Mouse (Mus musculus) liver, embryonic 13.5 days (tissue): ENCODE measurements around the gene Kdsr. TPM values are rescaled to one million over a fixed set of nuclear protein-coding genes. Genes with fewer than 3 reads are reported as not detected.

ENCODE experiments used
- ATAC-seq: fragments of 200-750 bp; cut with Nextera tagmentation; 2 replicates; pipeline ENCODE4 v1.8.0; 2017; ENCODE audit warnings: low read depth, mild to moderate bottlenecking, moderate number of reproducible peaks, moderate library complexity
- DNase-seq: peaks from one replicate; pipeline ENCODE4 v3.0.0; 2022
- H3K27ac ChIP-seq: fragments of 300-500 bp; sonication (generic); 2 replicates; pipeline ENCODE4 v1.5.1; 2015; ENCODE audit warnings: moderate library complexity, mild to moderate bottlenecking, inconsistent platforms
- H3K27me3 ChIP-seq: fragments of 300-500 bp; sonication (generic); 2 replicates; pipeline ENCODE4 v1.6.1; 2015; ENCODE audit warnings: mild to moderate bottlenecking, inconsistent platforms
- H3K36me3 ChIP-seq: fragments of 300-500 bp; sonication (generic); 2 replicates; pipeline ENCODE4 v1.6.1; 2015; ENCODE audit warnings: mild to moderate bottlenecking, inconsistent platforms
- H3K4me1 ChIP-seq: fragments of 300-500 bp; sonication (generic); replicated peaks from 2 replicates; pipeline ENCODE4 v1.6.1; 2015; ENCODE audit warnings: inconsistent platforms
- H3K4me2 ChIP-seq: fragments of 300-500 bp; sonication (generic); 2 replicates; pipeline ENCODE4 v1.6.1; 2015; ENCODE audit warnings: inconsistent platforms, mild to moderate bottlenecking, moderate library complexity
- H3K4me3 ChIP-seq: fragments of 300-500 bp; sonication (generic); replicated peaks from 2 replicates; pipeline ENCODE4 v1.5.1; 2015; ENCODE audit warnings: mild to moderate bottlenecking, inconsistent platforms
- H3K9ac ChIP-seq: fragments of 300-500 bp; sonication (generic); 2 replicates; pipeline ENCODE4 v1.6.1; 2015; ENCODE audit warnings: mild to moderate bottlenecking, inconsistent platforms
- H3K9me3 ChIP-seq: fragments of 300-500 bp; sonication (generic); replicated peaks from 2 replicates; pipeline ENCODE4 v1.6.1; 2016; ENCODE audit warnings: inconsistent platforms
- WGBS: fragments of 180-500 bp; shearing (Covaris S2); methylation state at CpG from one replicate; pipeline ENCODE4 v1.1.7; 2015; ENCODE audit not compliant: insufficient replicate concordance; 5-methylcytosine and 5-hydroxymethylcytosine counted together
- polyA plus RNA-seq: library from polyadenylated mRNA; unstranded; fragments of >200 nt; fragmentation: Nextera tagmentation; extraction: Ambion mirVana; gene quantifications from 2 replicates; pipeline ENCODE4 v1.2.1, GENCODE M21; 2015

The Kdsr gene
- polyA plus RNA-seq, 1 experiment from 2014 or later = 4.5 TPM

- no peak for DNase-seq
- WGBS = 78% methylated on average over 6 of the region's 6 CpGs
Measured at GRCm38 (mm10) chr1:106690887-106691286, 68.6 kb downstream of the Kdsr start.

GRCm38 (mm10) chr1:106688161-106688516 lies 71.4 kb downstream of the Kdsr start:
- no peak for DNase-seq

More at GRCm38 (mm10) chr1:106690887-106691286, 68.6 kb downstream of the Kdsr start:
- no peak overlapping the region for H3K9ac ChIP-seq
- peaks cover 11% of the 10 kb centered on the region for H3K4me1 ChIP-seq
- H3K36me3 ChIP-seq = no peaks in the 10 kb centered on the region
- no peak overlapping the region for H3K27ac ChIP-seq
- H3K4me3 ChIP-seq = no peak overlapping the region
- no peak overlapping the region for H3K4me2 ChIP-seq
- ATAC-seq = no peak
- H3K9me3 ChIP-seq = no peaks in the 10 kb centered on the region
- H3K27me3 ChIP-seq = no peaks in the 10 kb centered on the region

GRCm38 (mm10) chr1:106687435-106688160 lies 71.9 kb downstream of the Kdsr start:
- Histone ChIP-seq H3K9ac (no peak overlapping the region), H3K4me3 (no peak overlapping the region), H3K4me1 (peaks cover 8% of the 10 kb centered on the region), H3K27ac (no peak overlapping the region; the same call in 1 of the 2 replicates), H3K4me2 (no peak overlapping the region), H3K27me3 (no peaks in the 10 kb centered on the region), H3K36me3 (no peaks in the 10 kb centered on the region), H3K9me3 (no peaks in the 10 kb centered on the region)
- ATAC-seq (no peak), DNase-seq (no peak)
- WGBS = 64% methylated on average over 18 of the region's 18 CpGs

More at GRCm38 (mm10) chr1:106688161-106688516, 71.4 kb downstream of the Kdsr start:
- Histone ChIP-seq H3K27me3 (no peaks in the 10 kb centered on the region), H3K4me2 (no peak overlapping the region), H3K9me3 (no peaks in the 10 kb centered on the region), H3K9ac (no peak overlapping the region), H3K4me3 (no peak overlapping the region), H3K4me1 (peaks cover 11% of the 10 kb centered on the region), H3K36me3 (no peaks in the 10 kb centered on the region), H3K27ac (no peak overlapping the region)
- WGBS = 30% methylated on average over 5 of the region's 5 CpGs
- no peak for ATAC-seq

- no peak overlapping the region for H3K27ac ChIP-seq
- no peaks in the 10 kb centered on the region for H3K9me3 ChIP-seq
- H3K9ac ChIP-seq = no peak overlapping the region
- no peaks in the 10 kb centered on the region for H3K36me3 ChIP-seq
- no peak overlapping the region for H3K4me3 ChIP-seq
- no peak overlapping the region for H3K4me2 ChIP-seq
- WGBS = 54% methylated on average over 2 of the region's 2 CpGs
- DNase-seq = no peak
- ATAC-seq = no peak
- H3K27me3 ChIP-seq = no peaks in the 10 kb centered on the region
- H3K4me1 ChIP-seq = peaks cover 7% of the 10 kb centered on the region; the same call in 1 of the 2 replicates
Measured at GRCm38 (mm10) chr1:106685702-106686101, 73.8 kb downstream of the Kdsr start.

GRCm38 (mm10) chr1:106684546-106684945 lies 75.0 kb downstream of the Kdsr start:
- Histone ChIP-seq H3K4me3 (no peak overlapping the region), H3K36me3 (no peaks in the 10 kb centered on the region), H3K4me1 (peaks cover 7% of the 10 kb centered on the region; the same call in 1 of the 2 replicates), H3K27me3 (no peaks in the 10 kb centered on the region), H3K27ac (no peak overlapping the region), H3K9ac (no peak overlapping the region), H3K9me3 (no peaks in the 10 kb centered on the region), H3K4me2 (no peak overlapping the region)
- ATAC-seq (no peak), DNase-seq (no peak)
- WGBS = 52% methylated on average over 3 of the region's 3 CpGs

- Histone ChIP-seq H3K4me2 (no peak overlapping the region), H3K27ac (no peak overlapping the region), H3K27me3 (no peaks in the 10 kb centered on the region), H3K9me3 (no peaks in the 10 kb centered on the region), H3K9ac (no peak overlapping the region), H3K4me1 (peaks cover 3% of the 10 kb centered on the region; the same call in 1 of the 2 replicates), H3K4me3 (no peak overlapping the region), H3K36me3 (no peaks in the 10 kb centered on the region)
- DNase-seq (no peak), ATAC-seq (no peak)
- WGBS = 56% methylated on average over 3 of the region's 3 CpGs
Measured at GRCm38 (mm10) chr1:106682829-106683228, 76.7 kb downstream of the Kdsr start.

- H3K9ac ChIP-seq = no peak overlapping the region
- H3K4me1 ChIP-seq = no peaks in the 10 kb centered on the region
- H3K4me3 ChIP-seq = no peak overlapping the region
- H3K4me2 ChIP-seq = no peak overlapping the region
- ATAC-seq = no peak
- 73% methylated on average over 6 of the region's 6 CpGs for WGBS
- H3K36me3 ChIP-seq = no peaks in the 10 kb centered on the region
- H3K27me3 ChIP-seq = no peaks in the 10 kb centered on the region
- no peaks in the 10 kb centered on the region for H3K9me3 ChIP-seq
- DNase-seq = no peak
- H3K27ac ChIP-seq = no peak overlapping the region
Measured at GRCm38 (mm10) chr1:106679800-106680515, 79.6 kb downstream of the Kdsr start.

- Histone ChIP-seq H3K4me1 (no peaks in the 10 kb centered on the region), H3K36me3 (no peaks in the 10 kb centered on the region), H3K4me2 (no peak overlapping the region), H3K27me3 (no peaks in the 10 kb centered on the region), H3K9ac (no peak overlapping the region), H3K27ac (no peak overlapping the region), H3K4me3 (no peak overlapping the region), H3K9me3 (no peaks in the 10 kb centered on the region)
- DNase-seq (no peak), ATAC-seq (no peak)
- 49% methylated on average over 5 of the region's 5 CpGs for WGBS
Measured at GRCm38 (mm10) chr1:106678060-106678478, 81.5 kb downstream of the Kdsr start.

Other genes with a start within 250 kb of the Kdsr start
- gene Bcl2, start 45.5 kb downstream of the Kdsr start, polyA plus RNA-seq = 1.0 and 1.3 TPM in 2 replicates
- 23.6 and 29.6 TPM in 2 replicates for gene Vps4b, start 37.0 kb upstream of the Kdsr start, polyA plus RNA-seq
- gene Serpinb5, start 101.4 kb upstream of the Kdsr start, polyA plus RNA-seq = 0.15 TPM in 1 of 2 replicates, not detected in the other
- gene Serpinb12, start 174.7 kb upstream of the Kdsr start, polyA plus RNA-seq = not detected in 2 replicates
- gene Serpinb13, start 221.3 kb upstream of the Kdsr start, polyA plus RNA-seq = not detected in 2 replicates